Mouse (Mus musculus) myocyte (in vitro differentiated cells): Measurements from ENCODE around the gene Dus4l. TPM values are rescaled to one million over a fixed set of nuclear protein-coding genes. Genes with fewer than 3 reads are reported as not detected.

ENCODE experiments used
- H3K27me3 ChIP-seq: one replicate; pipeline ENCODE4 v1.6.1; 2011; ENCODE audit not compliant: control insufficient read depth, insufficient read depth, insufficient read length
- H3K36me3 ChIP-seq: one replicate; pipeline ENCODE4 v1.6.1; 2011; ENCODE audit not compliant: control insufficient read depth, insufficient read depth
- H3K4me2 ChIP-seq: one replicate; pipeline ENCODE4 v1.6.1; 2011; ENCODE audit warnings: low read depth, control low read depth
- H3K4me3 ChIP-seq: one replicate; pipeline ENCODE4 v1.5.1; 2011; ENCODE audit warnings: mild to moderate bottlenecking, control low read depth, moderate library complexity
- H3K79me2 ChIP-seq: one replicate; pipeline ENCODE4 v1.6.1; 2011; ENCODE audit not compliant: control insufficient read depth, insufficient read depth
- H3ac ChIP-seq: one replicate; pipeline ENCODE4 v1.6.1; 2011; ENCODE audit not compliant: control insufficient read depth, insufficient read length
- CEBPB ChIP-seq: IDR thresholded peaks from 2 replicates; pipeline ENCODE4 v1.6.1; 2011; ENCODE audit warnings: mild to moderate bottlenecking, moderate library complexity; ENCODE audit not compliant: poor library complexity, insufficient read depth, severe bottlenecking
- E2F4 ChIP-seq: IDR thresholded peaks from one replicate; pipeline ENCODE4 v1.6.1; 2011; ENCODE audit warnings: mild to moderate bottlenecking, control low read depth, moderate library complexity; ENCODE audit not compliant: insufficient read depth
- MAX ChIP-seq: IDR thresholded peaks from one replicate; pipeline ENCODE4 v1.6.1; 2011; ENCODE audit warnings: low read depth, mild to moderate bottlenecking, control low read depth
- MYOD1 ChIP-seq, 3 experiments: IDR thresholded peaks; one replicate each; pipeline ENCODE4 v1.6.1; 2011; ENCODE audit warnings: control low read depth in 2 of 3, low read depth in 2 of 3, mild to moderate bottlenecking in 2 of 3, moderate library complexity in 1 of 3; ENCODE audit not compliant: insufficient read length in 2 of 3, control insufficient read depth in 1 of 3
- MYOG ChIP-seq, 3 experiments: IDR thresholded peaks; one replicate each; pipeline ENCODE4 v1.6.1; 2011; ENCODE audit warnings: control low read depth in 2 of 3, low read depth in 2 of 3, mild to moderate bottlenecking in 2 of 3; ENCODE audit not compliant: insufficient read length in 2 of 3, control insufficient read depth in 1 of 3, insufficient read depth in 1 of 3
- POLR2A ChIP-seq: IDR thresholded peaks from one replicate; pipeline ENCODE4 v1.6.1; 2011; ENCODE audit warnings: low read depth, mild to moderate bottlenecking, control low read depth, moderate library complexity; ENCODE audit not compliant: insufficient read length
- POLR2AphosphoS2 ChIP-seq: IDR thresholded peaks from one replicate; pipeline ENCODE4 v1.6.1; 2011; ENCODE audit warnings: low read depth, control low read depth; ENCODE audit not compliant: insufficient read length
- REST ChIP-seq: IDR thresholded peaks from one replicate; pipeline ENCODE4 v1.6.1; 2011; ENCODE audit warnings: mild to moderate bottlenecking, control low read depth, moderate library complexity; ENCODE audit not compliant: insufficient read depth, insufficient read length
- SRF ChIP-seq: IDR thresholded peaks from one replicate; pipeline ENCODE4 v1.6.1; 2011; ENCODE audit warnings: low read depth; ENCODE audit not compliant: control insufficient read depth, insufficient read length
- TCF12 ChIP-seq: IDR thresholded peaks from one replicate; pipeline ENCODE4 v1.6.1; 2011; ENCODE audit warnings: mild to moderate bottlenecking, control low read depth; ENCODE audit not compliant: poor library complexity, insufficient read depth, severe bottlenecking
- TCF3 ChIP-seq: IDR thresholded peaks from one replicate; pipeline ENCODE4 v1.6.1; 2011; ENCODE audit warnings: low read depth, control low read depth; ENCODE audit not compliant: insufficient read length
- USF1 ChIP-seq: IDR thresholded peaks from one replicate; pipeline ENCODE4 v1.6.1; 2011; ENCODE audit warnings: low read depth, mild to moderate bottlenecking, control low read depth, moderate library complexity
- polyA plus RNA-seq: library from polyadenylated mRNA; unstranded; fragments of >200 nt; fragmentation: generic; extraction: Trizol; gene quantifications from one replicate; pipeline ENCODE4 v1.2.1, GENCODE M21; 2012; ENCODE audit warnings: missing spikeins

Dus4l gene
- polyA plus RNA-seq, 1 experiment, result 5.8 TPM

DNA sequence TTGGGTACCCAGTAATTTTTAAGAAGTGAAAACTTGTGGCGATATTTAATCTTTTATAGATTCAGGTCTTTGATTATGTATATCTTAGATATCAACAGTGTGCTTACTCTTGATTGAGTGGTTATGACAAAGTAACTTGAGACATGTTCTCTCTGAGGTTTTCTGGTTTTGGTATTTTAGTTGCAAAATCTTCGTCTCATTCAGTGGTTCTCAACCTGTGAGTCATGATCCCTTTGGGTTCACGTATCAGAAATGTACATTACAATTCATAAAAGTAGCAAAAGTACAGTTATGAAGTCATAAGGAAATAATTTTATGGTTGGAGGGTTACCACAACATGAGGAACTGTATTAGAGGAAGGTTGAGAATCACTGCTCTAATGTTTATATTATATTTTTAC lies 32.1 kb upstream of the Dus4l start:
- Histone ChIP-seq H3K27me3 (no peaks in the 10 kb centered on the region), H3ac (no peak overlapping the region), H3K4me2 (no peak overlapping the region), H3K79me2 (no peaks in the 10 kb centered on the region), H3K4me3 (no peak overlapping the region), H3K36me3 (no peaks in the 10 kb centered on the region)
- no peak for TF ChIP-seq MAX
- TF ChIP-seq CEBPB, result peak; percentile 66; the same call in 1 of the 2 replicates

DNA sequence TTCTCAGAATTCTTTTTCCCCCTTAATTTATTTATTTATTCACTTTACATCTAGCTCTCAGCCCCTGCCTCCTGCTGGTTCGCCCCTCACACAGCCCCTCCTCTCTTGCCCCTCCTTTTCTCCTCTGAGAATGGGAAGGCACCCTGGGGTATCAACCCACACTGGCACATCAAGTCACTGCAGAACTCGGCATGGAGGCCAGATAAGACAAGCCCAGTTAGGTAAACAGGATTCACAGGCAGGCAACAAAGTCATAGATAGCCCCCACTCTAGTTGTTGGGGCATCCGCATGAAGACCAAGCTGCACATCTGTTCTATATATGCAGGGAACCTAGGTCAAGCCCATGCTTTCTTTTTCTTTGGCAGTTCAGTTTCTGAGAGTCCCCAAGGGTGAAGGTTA lies 12.6 kb upstream of the Dus4l start:
- Histone ChIP-seq H3ac (no peak overlapping the region), H3K4me3 (no peak overlapping the region), H3K4me2 (no peak overlapping the region), H3K79me2 (no peaks in the 10 kb centered on the region), H3K36me3 (peaks cover 18% of the 10 kb centered on the region), H3K27me3 (no peaks in the 10 kb centered on the region)
- TF ChIP-seq REST (no peak), MYOG (IDR thresholded peaks at IDR 0.05; ENCODE audit: control insufficient read depth in 1 of 3, insufficient read depth in 1 of 3, insufficient read length in 2 of 3, low read depth in 2 of 3) (no peak), POLR2AphosphoS2 (no peak)

DNA sequence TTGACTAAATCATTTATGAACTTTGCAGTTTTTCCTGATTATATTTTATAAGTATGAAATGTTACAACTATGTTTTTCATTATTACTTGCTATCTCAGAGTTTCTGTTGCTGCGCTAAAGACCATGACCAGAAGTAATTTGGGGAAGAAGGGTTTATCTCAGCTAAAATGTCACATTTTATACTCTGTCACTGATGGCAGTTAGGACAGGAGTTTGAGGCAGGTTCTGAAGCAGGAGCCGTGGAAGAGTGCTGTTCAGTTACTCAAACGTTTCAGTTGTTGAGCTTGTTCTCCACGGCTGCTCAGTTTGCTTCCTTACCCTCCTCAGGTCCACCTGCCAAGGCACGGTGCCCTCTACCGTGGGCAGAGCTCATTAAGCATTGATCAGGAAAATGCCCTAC lies 11.4 kb upstream of the Dus4l start:
- TF ChIP-seq USF1 (no peak), POLR2AphosphoS2 (no peak), POLR2A (no peak), TCF3 (no peak), E2F4 (no peak), CEBPB (no peak), MYOG (IDR thresholded peaks at IDR 0.05; ENCODE audit: control insufficient read depth in 1 of 3, insufficient read depth in 1 of 3, insufficient read length in 2 of 3, low read depth in 2 of 3) (no peak), SRF (no peak), REST (no peak), TCF12 (no peak), MYOD1 (IDR thresholded peaks at IDR 0.05; ENCODE audit: control insufficient read depth in 1 of 3, insufficient read length in 2 of 3, low read depth in 2 of 3) (no peak), MAX (no peak)
- Histone ChIP-seq H3K36me3 (peaks cover 13% of the 10 kb centered on the region), H3K4me2 (no peak overlapping the region), H3K79me2 (no peaks in the 10 kb centered on the region), H3K27me3 (no peaks in the 10 kb centered on the region), H3ac (no peak overlapping the region), H3K4me3 (no peak overlapping the region)

DNA sequence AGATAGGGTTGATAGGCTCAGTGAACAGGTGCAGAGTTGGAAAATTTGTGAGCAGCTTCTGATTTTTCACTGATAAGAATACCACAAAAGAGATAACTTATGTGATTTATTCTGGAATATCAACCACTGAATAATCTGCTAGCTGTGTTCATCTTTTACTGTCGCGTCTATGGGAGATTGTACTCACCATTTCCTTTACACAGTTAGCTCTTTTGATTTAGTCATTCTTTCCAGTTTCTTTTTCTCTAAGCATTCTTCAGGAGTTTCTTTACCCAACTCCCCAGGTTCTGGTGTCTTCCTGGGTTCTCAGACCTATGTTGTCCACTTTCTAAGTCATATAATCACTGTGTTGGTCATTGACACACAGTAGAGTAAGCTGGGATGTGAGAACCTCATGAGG lies 2.2 kb upstream of the Dus4l start:
- Histone ChIP-seq H3ac (no peak overlapping the region), H3K79me2 (peaks cover 9% of the 10 kb centered on the region), H3K4me2 (no peak overlapping the region), H3K4me3 (no peak overlapping the region), H3K36me3 (no peaks in the 10 kb centered on the region), H3K27me3 (no peaks in the 10 kb centered on the region)
- no peak for TF ChIP-seq MAX
- no peak for TF ChIP-seq REST
- no peak for TF ChIP-seq MYOG (IDR thresholded peaks at IDR 0.05; ENCODE audit: control insufficient read depth in 1 of 3, insufficient read depth in 1 of 3, insufficient read length in 2 of 3, low read depth in 2 of 3)
- TF ChIP-seq USF1, result no peak
- TF ChIP-seq CEBPB, result no peak
- TF ChIP-seq SRF, result no peak
- TF ChIP-seq TCF3, result no peak
- no peak for TF ChIP-seq E2F4
- no peak for TF ChIP-seq POLR2AphosphoS2
- no peak for TF ChIP-seq POLR2A
- TF ChIP-seq TCF12, result no peak
- TF ChIP-seq MYOD1 (IDR thresholded peaks at IDR 0.05; ENCODE audit: control insufficient read depth in 1 of 3, insufficient read length in 2 of 3, low read depth in 2 of 3), result no peak

DNA sequence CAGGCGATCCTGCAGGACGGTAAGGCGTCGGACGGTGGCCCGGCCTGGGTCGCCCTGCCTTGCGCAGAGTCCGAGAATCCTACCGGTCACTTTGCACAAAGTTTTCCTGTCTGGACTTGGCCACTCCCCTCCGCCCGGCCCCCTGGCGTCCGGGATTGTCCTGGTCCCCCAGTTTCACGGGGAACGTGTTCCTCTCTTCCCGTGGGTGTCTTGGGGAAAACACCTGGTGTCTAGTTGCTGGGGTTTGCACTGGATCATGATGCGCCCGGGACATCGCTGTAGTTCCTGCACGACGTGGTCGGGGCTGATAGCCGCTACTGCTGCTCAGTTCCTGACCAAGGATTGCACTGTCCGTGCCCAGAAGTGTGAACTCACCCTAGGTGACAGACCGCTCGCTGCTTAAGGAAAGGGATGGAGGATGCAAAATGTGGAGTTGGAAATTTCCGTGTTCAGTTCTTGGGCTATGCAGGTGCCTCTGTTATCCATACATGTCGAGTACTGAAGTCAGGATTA lies 395 bp upstream of the Dus4l start:
- peak overlapping the region; percentile 70 for H3ac ChIP-seq
- no peaks in the 10 kb centered on the region for H3K27me3 ChIP-seq
- H3K4me3 ChIP-seq, result peak overlapping the region; percentile 80
- peaks cover 9% of the 10 kb centered on the region for H3K79me2 ChIP-seq
- peak overlapping the region; percentile 76 for H3K4me2 ChIP-seq
- H3K36me3 ChIP-seq, result no peaks in the 10 kb centered on the region
- TF ChIP-seq CEBPB, result no peak
- peak; percentile 1 for TF ChIP-seq SRF

DNA sequence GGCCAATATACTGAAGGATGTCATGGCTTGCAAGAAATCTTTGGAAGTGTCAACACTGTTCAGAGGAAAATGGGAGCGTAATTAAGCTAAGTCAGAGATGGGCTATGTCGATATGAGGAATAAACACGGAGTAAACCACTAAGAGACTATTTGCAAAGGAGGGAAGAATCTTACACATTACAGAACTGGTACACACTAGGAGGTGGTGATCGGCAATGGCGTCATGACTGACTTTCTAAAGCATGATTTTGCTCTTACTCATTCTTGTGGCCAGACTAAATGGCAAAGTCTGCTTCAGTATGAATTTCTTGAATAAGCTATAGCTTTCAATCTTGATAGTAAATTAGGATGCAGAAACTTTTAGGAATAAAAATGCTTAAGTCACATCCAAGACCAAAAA lies 1.0 kb downstream of the Dus4l start:
- TF ChIP-seq MYOG (IDR thresholded peaks at IDR 0.05; ENCODE audit: control insufficient read depth in 1 of 3, insufficient read depth in 1 of 3, insufficient read length in 2 of 3, low read depth in 2 of 3) (no peak), TCF3 (no peak), POLR2A (no peak), MYOD1 (IDR thresholded peaks at IDR 0.05; ENCODE audit: control insufficient read depth in 1 of 3, insufficient read length in 2 of 3, low read depth in 2 of 3) (no peak), TCF12 (no peak), SRF (no peak), E2F4 (no peak), USF1 (no peak), MAX (no peak), REST (no peak)
- Histone ChIP-seq H3K4me3 (peak overlapping the region; percentile 80), H3K36me3 (no peaks in the 10 kb centered on the region), H3K4me2 (peak overlapping the region; percentile 76), H3ac (no peak overlapping the region), H3K27me3 (no peaks in the 10 kb centered on the region), H3K79me2 (peaks cover 5% of the 10 kb centered on the region)
